Mouse (Mus musculus): ENCODE measurements at regions not wholly inside any gene's neighbourhood (a gene's known extent, or its start where the extent isn't known, plus 50 kb on each side); places are given as distances from the start of the nearest gene placed in this dataset.

DNA sequence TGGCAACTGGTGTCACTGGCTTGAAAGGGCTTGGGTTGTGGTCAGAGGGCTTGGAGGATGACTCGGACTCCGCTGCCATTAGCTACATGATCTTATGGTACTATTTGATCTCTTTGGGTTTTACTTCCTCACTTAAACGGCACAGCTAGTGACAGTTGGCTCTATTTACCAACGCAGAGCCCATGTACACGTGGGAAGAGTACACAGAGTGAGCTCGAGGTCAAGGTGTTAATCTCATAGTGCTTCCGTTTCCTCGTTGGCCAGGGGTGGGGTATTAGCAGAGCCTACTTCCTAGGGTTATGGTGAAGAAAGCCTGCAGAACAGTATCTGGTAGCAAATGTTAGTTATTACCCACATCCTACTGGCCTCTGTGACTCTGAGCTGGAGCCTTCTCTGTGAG is 96.2 kb downstream of the Fam43a start:
- TF ChIP-seq CTCF (IDR thresholded peaks at IDR 0.05; ENCODE audit: low read depth), result no peak
- no peak for TF ChIP-seq EP300 (optimal IDR thresholded peaks at IDR 0.05)
- Histone ChIP-seq H3K36me3 (ENCODE audit: control insufficient read depth, insufficient read depth, low read length) (no peaks in the 10 kb centered on the region), H3K27me3 (ENCODE audit: control insufficient read depth, insufficient read depth, low read length) (no peaks in the 10 kb centered on the region), H3K4me1 (replicated peaks; ENCODE audit: control insufficient read depth, insufficient read depth) (no peaks in the 10 kb centered on the region), H3K9me3 (ENCODE audit: control insufficient read depth, low read length) (no peaks in the 10 kb centered on the region), H3K4me2 (replicated peaks; ENCODE audit: low read depth) (no peak overlapping the region), H3K4me3 (ENCODE audit: low read depth, low read length) (no peak overlapping the region), H3K9ac (ENCODE audit: low read length) (no peak overlapping the region), H3K27ac (replicated peaks) (no peak overlapping the region)
- DNase-seq (ENCODE audit: low spot score), result no peak
- ATAC-seq (ENCODE audit: low FRiP score, low TSS enrichment), result peak; percentile 68; the same call in 1 of the 2 replicates
- 60% methylated on average over 8 of the region's 8 CpGs for WGBS

DNA sequence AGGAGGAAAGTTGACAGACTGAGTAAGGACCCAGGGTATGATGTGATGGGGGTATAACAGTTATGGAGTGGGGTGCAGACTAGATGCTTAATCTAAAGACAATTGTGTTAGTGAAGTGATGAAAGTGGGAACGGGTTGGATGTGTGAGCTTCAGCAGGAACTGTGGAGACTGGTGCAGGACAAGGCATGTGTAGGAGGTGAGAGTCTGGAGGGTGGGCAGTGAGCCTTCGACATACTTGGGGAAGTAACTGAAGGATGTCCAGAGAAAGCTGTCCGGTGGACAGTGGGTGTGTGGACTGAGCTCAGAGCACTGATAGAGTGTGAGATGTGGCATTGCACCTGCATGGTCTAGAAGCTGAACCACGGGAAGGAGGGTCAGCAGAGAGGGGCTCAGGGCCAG is 97.7 kb downstream of the Fam43a start:
- TF ChIP-seq EP300 (optimal IDR thresholded peaks at IDR 0.05), result no peak
- no peak for TF ChIP-seq CTCF (IDR thresholded peaks at IDR 0.05; ENCODE audit: low read depth)
- H3K4me2 ChIP-seq (replicated peaks; ENCODE audit: low read depth), result no peak overlapping the region
- no peaks in the 10 kb centered on the region for H3K9me3 ChIP-seq (ENCODE audit: control insufficient read depth, low read length)
- no peak overlapping the region for H3K27ac ChIP-seq (replicated peaks)
- DNase-seq (ENCODE audit: low spot score) (no peak), ATAC-seq (ENCODE audit: low FRiP score, low TSS enrichment) (no peak)
- H3K4me3 ChIP-seq (ENCODE audit: low read depth, low read length), result no peak overlapping the region
- no peaks in the 10 kb centered on the region for H3K36me3 ChIP-seq (ENCODE audit: control insufficient read depth, insufficient read depth, low read length)
- WGBS, result 68% methylated on average over 4 of the region's 4 CpGs
- no peaks in the 10 kb centered on the region for H3K4me1 ChIP-seq (replicated peaks; ENCODE audit: control insufficient read depth, insufficient read depth)
- no peak overlapping the region for H3K9ac ChIP-seq (ENCODE audit: low read length)
- no peaks in the 10 kb centered on the region for H3K27me3 ChIP-seq (ENCODE audit: control insufficient read depth, insufficient read depth, low read length)

GRCm38 (mm10) chr16:30697806-30698205 is 98.3 kb downstream of the Fam43a start:
- TF ChIP-seq CTCF (IDR thresholded peaks at IDR 0.05; ENCODE audit: low read depth) (no peak), EP300 (optimal IDR thresholded peaks at IDR 0.05) (no peak)
- no peak overlapping the region for H3K9ac ChIP-seq (ENCODE audit: low read length)
- no peak for DNase-seq (ENCODE audit: low spot score)
- H3K27ac ChIP-seq (replicated peaks), result no peak overlapping the region
- H3K4me1 ChIP-seq (replicated peaks; ENCODE audit: control insufficient read depth, insufficient read depth), result no peaks in the 10 kb centered on the region
- H3K9me3 ChIP-seq (ENCODE audit: control insufficient read depth, low read length), result no peaks in the 10 kb centered on the region
- no peak overlapping the region for H3K4me2 ChIP-seq (replicated peaks; ENCODE audit: low read depth)
- H3K36me3 ChIP-seq (ENCODE audit: control insufficient read depth, insufficient read depth, low read length), result no peaks in the 10 kb centered on the region
- no peak for ATAC-seq (ENCODE audit: low FRiP score, low TSS enrichment)
- 58% methylated on average over 2 of the region's 2 CpGs for WGBS
- no peak overlapping the region for H3K4me3 ChIP-seq (ENCODE audit: low read depth, low read length)
- H3K27me3 ChIP-seq (ENCODE audit: control insufficient read depth, insufficient read depth, low read length), result no peaks in the 10 kb centered on the region

GRCm38 (mm10) chr16:30703831-30704230 is 104.3 kb downstream of the Fam43a start:
- H3K4me3 ChIP-seq (ENCODE audit: low read depth, low read length), result no peak overlapping the region
- 84% methylated on average over 8 of the region's 8 CpGs for WGBS

DNA sequence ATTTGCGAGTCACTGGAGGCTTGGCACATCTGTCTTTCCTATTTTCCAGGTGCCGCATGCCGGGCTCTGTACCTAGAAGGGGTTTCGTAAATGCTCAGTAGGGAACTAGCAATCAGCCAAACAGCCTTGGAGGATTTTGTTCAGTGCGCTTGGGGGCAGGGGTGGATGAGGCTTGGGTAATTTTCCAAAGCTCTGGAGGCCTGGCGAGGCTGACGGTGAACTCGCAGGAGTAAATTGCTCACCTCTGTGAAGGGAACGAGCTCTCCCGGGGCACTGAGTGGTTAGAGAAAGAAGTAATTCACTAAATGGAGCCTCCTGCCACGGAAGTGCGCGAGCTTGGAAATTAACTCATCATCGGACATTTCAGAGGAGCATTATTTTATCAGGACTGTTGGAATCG is 110.0 kb downstream of the Fam43a start:
- ATAC-seq (ENCODE audit: low FRiP score, low TSS enrichment), result no peak
- DNase-seq (ENCODE audit: low spot score), result no peak
- Histone ChIP-seq H3K4me1 (replicated peaks; ENCODE audit: control insufficient read depth, insufficient read depth) (no peaks in the 10 kb centered on the region), H3K4me2 (replicated peaks; ENCODE audit: low read depth) (no peak overlapping the region), H3K27ac (replicated peaks) (no peak overlapping the region), H3K36me3 (ENCODE audit: control insufficient read depth, insufficient read depth, low read length) (no peaks in the 10 kb centered on the region), H3K4me3 (ENCODE audit: low read depth, low read length) (no peak overlapping the region), H3K9ac (ENCODE audit: low read length) (no peak overlapping the region), H3K9me3 (ENCODE audit: control insufficient read depth, low read length) (no peaks in the 10 kb centered on the region), H3K27me3 (ENCODE audit: control insufficient read depth, insufficient read depth, low read length) (no peaks in the 10 kb centered on the region)
- TF ChIP-seq EP300 (optimal IDR thresholded peaks at IDR 0.05) (no peak), CTCF (IDR thresholded peaks at IDR 0.05; ENCODE audit: low read depth) (no peak)
- WGBS, result 74% methylated on average over 15 of the region's 15 CpGs

More at GRCm38 (mm10) chr16:30703831-30704230, 104.3 kb downstream of the Fam43a start:
- ATAC-seq (ENCODE audit: low FRiP score, low TSS enrichment) (no peak), DNase-seq (ENCODE audit: low spot score) (no peak)
- no peak overlapping the region for H3K9ac ChIP-seq (ENCODE audit: low read length)
- H3K27me3 ChIP-seq (ENCODE audit: control insufficient read depth, insufficient read depth, low read length), result no peaks in the 10 kb centered on the region
- no peaks in the 10 kb centered on the region for H3K36me3 ChIP-seq (ENCODE audit: control insufficient read depth, insufficient read depth, low read length)
- no peak for TF ChIP-seq EP300 (optimal IDR thresholded peaks at IDR 0.05)
- H3K4me1 ChIP-seq (replicated peaks; ENCODE audit: control insufficient read depth, insufficient read depth), result no peaks in the 10 kb centered on the region
- H3K4me2 ChIP-seq (replicated peaks; ENCODE audit: low read depth), result no peak overlapping the region
- no peaks in the 10 kb centered on the region for H3K9me3 ChIP-seq (ENCODE audit: control insufficient read depth, low read length)
- no peak overlapping the region for H3K27ac ChIP-seq (replicated peaks)

GRCm38 (mm10) chr16:30709975-30710374 is 110.5 kb downstream of the Fam43a start:
- no peak overlapping the region for H3K27ac ChIP-seq (replicated peaks)
- H3K4me2 ChIP-seq (replicated peaks; ENCODE audit: low read depth), result no peak overlapping the region
- no peaks in the 10 kb centered on the region for H3K36me3 ChIP-seq (ENCODE audit: control insufficient read depth, insufficient read depth, low read length)
- no peaks in the 10 kb centered on the region for H3K27me3 ChIP-seq (ENCODE audit: control insufficient read depth, insufficient read depth, low read length)
- H3K9me3 ChIP-seq (ENCODE audit: control insufficient read depth, low read length), result no peaks in the 10 kb centered on the region
- no peak overlapping the region for H3K9ac ChIP-seq (ENCODE audit: low read length)
- no peak overlapping the region for H3K4me3 ChIP-seq (ENCODE audit: low read depth, low read length)
- ATAC-seq (ENCODE audit: low FRiP score, low TSS enrichment) (no peak), DNase-seq (ENCODE audit: low spot score) (no peak)
- TF ChIP-seq CTCF (IDR thresholded peaks at IDR 0.05; ENCODE audit: low read depth), result no peak
- no peak for TF ChIP-seq EP300 (optimal IDR thresholded peaks at IDR 0.05)
- 73% methylated on average over 2 of the region's 2 CpGs for WGBS
- H3K4me1 ChIP-seq (replicated peaks; ENCODE audit: control insufficient read depth, insufficient read depth), result no peaks in the 10 kb centered on the region

Measured in stomach, postnatal 0 days (tissue).